Mouse (Mus musculus) ES-E14 (cell line): ENCODE results near the gene Clasp1. TPM values are rescaled to one million over a fixed set of nuclear protein-coding genes. Genes with fewer than 3 reads are reported as not detected.

Experiments used
- DNase-seq: peaks from one replicate; pipeline ENCODE4 v3.0.0-alpha.2; 2013; ENCODE audit warnings: low read depth, low spot score
- H3K27ac ChIP-seq: 2 replicates; pipeline ENCODE4 v1.5.1; 2012; ENCODE audit warnings: low read depth, mild to moderate bottlenecking, low read length, moderate library complexity, mixed read lengths; ENCODE audit not compliant: poor library complexity, insufficient read depth, severe bottlenecking
- H3K36me3 ChIP-seq: 2 replicates; pipeline ENCODE4 v1.6.1; 2012; ENCODE audit warnings: mild to moderate bottlenecking, low read length, moderate library complexity, mixed read lengths; ENCODE audit not compliant: control insufficient read depth, poor library complexity, insufficient read depth, severe bottlenecking
- H3K4me1 ChIP-seq, 2 experiments: fragments of 150-350 bp in 1 of 2; sonication (generic) in 1 of 2; 2 replicates each; pipeline ENCODE4 v1.6.1; 2012; ENCODE audit warnings: low read length in 2 of 2, mild to moderate bottlenecking in 1 of 2, mixed read lengths in 1 of 2; ENCODE audit not compliant: control insufficient read depth in 2 of 2, insufficient read depth in 2 of 2, poor library complexity in 1 of 2
- H3K4me3 ChIP-seq, 2 experiments: fragments of 150-350 bp in 1 of 2; sonication (generic) in 1 of 2; 2 replicates each; pipeline ENCODE4 v1.5.1; 2012; ENCODE audit warnings: low read length in 2 of 2, low read depth in 1 of 2, mild to moderate bottlenecking in 1 of 2, mixed read lengths in 1 of 2; ENCODE audit not compliant: insufficient read depth in 1 of 2, poor library complexity in 1 of 2, severe bottlenecking in 1 of 2
- H3K9ac ChIP-seq: 2 replicates; pipeline ENCODE4 v1.6.1; 2012; ENCODE audit warnings: low read depth, mild to moderate bottlenecking, low read length, mixed read lengths; ENCODE audit not compliant: poor library complexity, insufficient read depth, severe bottlenecking
- H3K9me3 ChIP-seq: fragments of 150-350 bp; sonication (generic); 2 replicates; pipeline ENCODE4 v1.6.1; 2012; ENCODE audit warnings: low read depth, mild to moderate bottlenecking, low read length; ENCODE audit not compliant: control insufficient read depth, insufficient read depth
- CHD2 ChIP-seq: IDR thresholded peaks from 2 replicates; pipeline ENCODE4 v1.6.1; 2014; ENCODE audit warnings: mild to moderate bottlenecking, low read depth, low read length, inconsistent platforms
- HCFC1 ChIP-seq: IDR thresholded peaks from 2 replicates; pipeline ENCODE4 v1.6.1; 2012; ENCODE audit warnings: low read length, inconsistent platforms, borderline replicate concordance; ENCODE audit not compliant: insufficient read depth
- MAFK ChIP-seq: IDR thresholded peaks from 2 replicates; pipeline ENCODE4 v1.6.1; 2014; ENCODE audit warnings: mild to moderate bottlenecking, low read depth, low read length, inconsistent platforms; ENCODE audit not compliant: insufficient read depth
- ZC3H11A ChIP-seq: IDR thresholded peaks from 2 replicates; pipeline ENCODE4 v1.6.1; 2012; ENCODE audit warnings: low read depth, mild to moderate bottlenecking, inconsistent platforms, low read length, borderline replicate concordance
- ZNF384 ChIP-seq: IDR thresholded peaks from 2 replicates; pipeline ENCODE4 v1.6.1; 2012; ENCODE audit warnings: low read depth, low read length, inconsistent platforms
- in situ Hi-C, 2 experiments: fragments of 600-800 bp; cut with MboI; formaldehyde crosslinking; loops; one replicate each; pipeline ENCODE4 v1.15.1; 2025; ENCODE audit warnings: low sequenced_read_pairs in 2 of 2, inconsistent platforms in 1 of 2; ENCODE audit not compliant: unreplicated experiment in 2 of 2
- total RNA-seq: library from RNA; depleted of rRNA; stranded (reverse); fragments of 300-350 nt; gene quantifications from 2 replicates; pipeline ENCODE4 v1.2.3, GENCODE M21; 2012

The Clasp1 gene
- total RNA-seq, 1 experiment, result 38.9 TPM

DNA sequence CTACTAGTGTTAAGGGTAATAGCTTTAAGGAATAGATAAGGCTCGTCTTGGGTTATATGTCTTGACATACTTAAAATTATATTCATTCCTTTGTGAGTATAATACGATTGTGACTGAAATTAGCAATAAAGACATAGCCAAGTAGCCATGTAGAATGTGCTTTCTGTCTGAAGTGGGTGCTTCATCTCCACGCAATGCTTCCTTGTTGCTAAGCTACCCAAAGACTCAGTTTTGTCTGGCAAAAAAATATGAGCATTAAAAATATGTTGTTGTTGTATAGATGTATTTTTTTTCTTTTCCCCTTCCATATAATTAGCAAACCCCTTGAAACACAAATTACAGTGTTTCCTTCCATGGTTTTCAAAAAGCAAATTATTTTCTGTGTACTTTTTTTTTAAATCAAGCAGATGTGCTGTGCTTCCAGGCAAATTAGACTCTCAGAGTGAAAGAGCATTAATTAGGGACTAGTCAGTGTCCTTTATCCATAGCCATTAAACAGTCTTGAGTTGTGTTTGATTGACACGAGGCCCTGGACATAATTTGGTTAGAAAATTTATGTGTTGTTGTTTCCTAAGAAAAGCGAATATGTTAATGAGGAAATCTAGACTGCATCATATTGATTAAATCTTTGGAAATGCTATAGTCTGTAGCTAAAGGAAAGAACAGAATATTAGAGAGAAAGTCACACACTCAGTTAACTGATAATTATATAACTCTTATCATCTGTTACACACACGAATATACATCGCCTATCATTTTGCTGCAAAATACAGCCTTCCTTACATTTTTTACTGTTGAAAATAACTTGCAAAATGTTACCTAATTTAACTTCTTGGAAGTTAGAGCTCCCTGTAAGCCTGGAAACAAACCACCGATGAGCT, 91.9 kb downstream of the Clasp1 start:
- H3K4me1 ChIP-seq, result peaks cover 2% of the 10 kb centered on the region in 2 experiments; a peak in 2 of 4 replicates
- in situ Hi-C loops, result no loop called here
- no peak overlapping the region for H3K27ac ChIP-seq
- DNase-seq, result no peak
- no peaks in the 10 kb centered on the region for H3K9me3 ChIP-seq
- TF ChIP-seq MAFK, result no peak
- no peak for TF ChIP-seq ZC3H11A
- TF ChIP-seq ZNF384, result no peak
- TF ChIP-seq HCFC1, result no peak
- no peak for TF ChIP-seq CHD2
- no peak overlapping the region for H3K4me3 ChIP-seq
- no peaks in the 10 kb centered on the region for H3K36me3 ChIP-seq
- no peak overlapping the region for H3K9ac ChIP-seq

DNA sequence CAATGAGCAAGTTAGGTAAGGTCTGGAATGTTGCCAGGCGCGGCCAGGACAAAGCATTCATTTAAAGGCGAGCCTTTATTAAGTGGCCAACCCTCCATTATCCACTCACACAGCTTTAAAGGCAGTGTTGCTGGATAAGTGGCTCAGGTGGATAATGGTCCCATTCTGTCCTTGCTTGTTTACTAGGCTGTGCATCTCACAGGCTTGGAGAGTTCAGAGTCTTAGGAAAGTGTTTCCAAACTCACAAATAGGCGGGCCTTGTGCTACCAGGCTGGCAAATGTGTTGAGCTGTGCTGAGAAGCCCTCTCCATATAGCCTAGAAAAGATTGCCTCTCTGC, 92.5 kb downstream of the Clasp1 start:
- H3K4me3 ChIP-seq, result no peak overlapping the region
- TF ChIP-seq HCFC1 (no peak), ZC3H11A (no peak), MAFK (no peak), ZNF384 (no peak), CHD2 (no peak)
- in situ Hi-C loops, result no loop called here
- no peak overlapping the region for H3K9ac ChIP-seq
- no peaks in the 10 kb centered on the region for H3K9me3 ChIP-seq
- no peak overlapping the region for H3K27ac ChIP-seq
- peaks cover 2% of the 10 kb centered on the region in 2 experiments; a peak in 2 of 4 replicates for H3K4me1 ChIP-seq
- no peaks in the 10 kb centered on the region for H3K36me3 ChIP-seq
- DNase-seq, result no peak

DNA sequence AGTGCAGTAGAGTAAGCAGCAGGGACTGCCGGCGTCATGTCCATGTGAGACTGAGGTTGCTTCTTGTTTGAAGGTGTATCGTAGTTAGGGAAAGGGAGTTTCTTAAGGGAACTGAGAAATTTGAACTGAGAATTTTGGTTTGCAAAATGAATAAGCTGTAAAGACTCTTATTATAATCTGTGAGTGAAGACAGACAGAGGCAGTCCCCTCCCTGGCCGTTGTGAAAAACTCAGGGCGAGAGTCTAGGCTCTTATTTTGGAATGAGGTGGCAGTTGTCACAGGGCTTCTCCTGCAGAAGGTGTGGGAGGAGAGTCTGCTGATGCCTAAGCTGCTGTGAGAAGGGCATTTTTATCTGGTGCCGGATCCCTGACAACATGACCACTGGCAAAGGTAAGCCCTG, 92.8 kb downstream of the Clasp1 start:
- H3K4me1 ChIP-seq, result peaks cover 1 to 2% of the 10 kb centered on the region in 2 experiments; a peak in 2 of 4 replicates
- H3K27ac ChIP-seq, result no peak overlapping the region
- H3K36me3 ChIP-seq, result no peaks in the 10 kb centered on the region
- TF ChIP-seq HCFC1 (no peak), ZNF384 (peak; percentile 69; the same call in 1 of the 2 replicates)
- no peaks in the 10 kb centered on the region for H3K9me3 ChIP-seq
- H3K9ac ChIP-seq, result no peak overlapping the region
- DNase-seq, result no peak
- in situ Hi-C loops, result no loop called here
- H3K4me3 ChIP-seq, result no peak overlapping the region

DNA sequence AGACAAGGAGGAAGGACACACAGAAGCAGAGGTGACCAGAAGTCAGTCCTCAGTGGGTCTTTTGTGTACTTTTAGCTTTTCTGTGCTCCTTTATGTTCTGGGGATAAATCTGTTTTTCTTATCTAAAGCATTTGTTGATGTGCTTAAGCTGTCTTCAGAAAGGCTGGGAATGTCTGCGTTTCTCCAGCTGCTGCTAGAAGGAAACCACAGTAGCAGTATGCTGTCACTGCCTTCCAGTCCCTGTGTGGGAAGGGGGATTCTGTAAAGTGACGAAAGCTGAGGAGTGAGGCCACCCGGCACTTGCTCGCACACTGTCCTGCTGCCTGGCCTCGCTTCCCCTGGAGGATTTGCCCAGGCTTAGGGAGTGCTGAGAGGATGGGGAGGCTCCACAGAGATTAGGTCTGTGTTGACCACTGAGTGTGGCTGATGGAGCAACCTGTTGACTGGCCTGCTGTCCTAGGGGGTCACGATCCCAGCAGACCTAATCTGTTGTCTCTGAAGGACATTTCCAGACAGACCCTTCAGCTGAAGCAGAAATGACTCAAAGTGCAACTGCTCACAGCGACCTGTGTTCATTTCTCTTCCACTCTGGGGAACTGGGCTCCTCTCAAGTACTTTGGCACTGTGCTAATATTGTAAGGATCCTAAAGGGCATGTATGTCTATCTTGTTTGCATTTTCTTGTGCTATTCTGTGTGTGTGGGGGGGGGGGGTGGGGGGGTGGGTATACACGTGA, 93.6 kb downstream of the Clasp1 start:
- in situ Hi-C loops, result no loop called here
- no peak overlapping the region for H3K27ac ChIP-seq
- no peak for DNase-seq

More for the DNA sequence above, 93.6 kb downstream of the Clasp1 start:
- no peak overlapping the region for H3K9ac ChIP-seq
- peaks cover 0 to 2% of the 10 kb centered on the region in 2 experiments; a peak in 1 of 4 replicates for H3K4me1 ChIP-seq
- no peaks in the 10 kb centered on the region for H3K36me3 ChIP-seq
- no peak overlapping the region for H3K4me3 ChIP-seq
- H3K9me3 ChIP-seq, result no peaks in the 10 kb centered on the region
- TF ChIP-seq CHD2, result no peak
